Mouse (Mus musculus): ENCODE data around the gene Capn15. TPM values are rescaled to one million over a fixed set of nuclear protein-coding genes. Genes with fewer than 3 reads are reported as not detected.

Gene Capn15
- polyA plus RNA-seq, 1 experiment, result 75.2 TPM

- Histone ChIP-seq H3K27ac (ENCODE audit: insufficient read depth, low read depth, low read length) (no peak overlapping the region), H3K4me1 (ENCODE audit: control insufficient read depth, insufficient read depth, insufficient read length, low read length) (peaks cover 9% of the 10 kb centered on the region; the same call in 1 of the 2 replicates), H3K4me3 (ENCODE audit: low read depth, low read length) (no peak overlapping the region), H3K36me3 (ENCODE audit: control insufficient read depth, insufficient read depth, low read length) (peaks cover 19% of the 10 kb centered on the region), H3K27me3 (ENCODE audit: control insufficient read depth, insufficient read depth, low read length) (no peaks in the 10 kb centered on the region)
- WGBS, result 90% methylated on average over 11 of the region's 11 CpGs
- TF ChIP-seq POLR2A (IDR thresholded peaks at IDR 0.05; ENCODE audit: low read depth, low read length), result no peak
- no peak for TF ChIP-seq CTCF (IDR thresholded peaks at IDR 0.05; ENCODE audit: extremely low read depth, insufficient read length, insufficient replicate concordance, low read depth, low read length)
Measured at GRCm38 (mm10) chr17:25998425-25998824, 12.8 kb upstream of the Capn15 start.

GRCm38 (mm10) chr17:25993489-25993888, 7.9 kb upstream of the Capn15 start:
- peaks cover 4% of the 10 kb centered on the region; the same call in 1 of the 2 replicates for H3K4me1 ChIP-seq (ENCODE audit: control insufficient read depth, insufficient read depth, insufficient read length, low read length)
- H3K36me3 ChIP-seq (ENCODE audit: control insufficient read depth, insufficient read depth, low read length), result peaks cover 51% of the 10 kb centered on the region
- WGBS, result 80% methylated on average over 3 of the region's 3 CpGs
- no peak overlapping the region for H3K27ac ChIP-seq (ENCODE audit: insufficient read depth, low read depth, low read length)
- no peak overlapping the region for H3K4me3 ChIP-seq (ENCODE audit: low read depth, low read length)
- no peak for TF ChIP-seq POLR2A (IDR thresholded peaks at IDR 0.05; ENCODE audit: low read depth, low read length)
- no peak for TF ChIP-seq CTCF (IDR thresholded peaks at IDR 0.05; ENCODE audit: extremely low read depth, insufficient read length, insufficient replicate concordance, low read depth, low read length)
- H3K27me3 ChIP-seq (ENCODE audit: control insufficient read depth, insufficient read depth, low read length), result no peaks in the 10 kb centered on the region

GRCm38 (mm10) chr17:25992274-25992673, 6.7 kb upstream of the Capn15 start:
- 91% methylated on average over 4 of the region's 4 CpGs for WGBS
- TF ChIP-seq CTCF (IDR thresholded peaks at IDR 0.05; ENCODE audit: extremely low read depth, insufficient read length, insufficient replicate concordance, low read depth, low read length) (no peak), POLR2A (IDR thresholded peaks at IDR 0.05; ENCODE audit: low read depth, low read length) (no peak)
- Histone ChIP-seq H3K4me1 (ENCODE audit: control insufficient read depth, insufficient read depth, insufficient read length, low read length) (no peaks in the 10 kb centered on the region), H3K27ac (ENCODE audit: insufficient read depth, low read depth, low read length) (no peak overlapping the region), H3K27me3 (ENCODE audit: control insufficient read depth, insufficient read depth, low read length) (no peaks in the 10 kb centered on the region), H3K36me3 (ENCODE audit: control insufficient read depth, insufficient read depth, low read length) (peaks cover 51% of the 10 kb centered on the region), H3K4me3 (ENCODE audit: low read depth, low read length) (no peak overlapping the region)

- Histone ChIP-seq H3K4me1 (ENCODE audit: control insufficient read depth, insufficient read depth, insufficient read length, low read length) (no peaks in the 10 kb centered on the region), H3K36me3 (ENCODE audit: control insufficient read depth, insufficient read depth, low read length) (peaks cover 40% of the 10 kb centered on the region), H3K27me3 (ENCODE audit: control insufficient read depth, insufficient read depth, low read length) (no peaks in the 10 kb centered on the region), H3K27ac (ENCODE audit: insufficient read depth, low read depth, low read length) (no peak overlapping the region), H3K4me3 (ENCODE audit: low read depth, low read length) (no peak overlapping the region)
- TF ChIP-seq CTCF (IDR thresholded peaks at IDR 0.05; ENCODE audit: extremely low read depth, insufficient read length, insufficient replicate concordance, low read depth, low read length), result no peak
- no peak for TF ChIP-seq POLR2A (IDR thresholded peaks at IDR 0.05; ENCODE audit: low read depth, low read length)
- 68% methylated on average over 5 of the region's 5 CpGs for WGBS
Measured at GRCm38 (mm10) chr17:25990331-25990730, 4.7 kb upstream of the Capn15 start.

GRCm38 (mm10) chr17:25984556-25985305, 865 bp downstream of the Capn15 start:
- no peak for TF ChIP-seq CTCF (IDR thresholded peaks at IDR 0.05; ENCODE audit: extremely low read depth, insufficient read length, insufficient replicate concordance, low read depth, low read length)
- TF ChIP-seq POLR2A (IDR thresholded peaks at IDR 0.05; ENCODE audit: low read depth, low read length), result no peak
- Histone ChIP-seq H3K4me1 (ENCODE audit: control insufficient read depth, insufficient read depth, insufficient read length, low read length) (peaks cover 37% of the 10 kb centered on the region), H3K4me3 (ENCODE audit: low read depth, low read length) (peak overlapping the region; percentile 82), H3K27ac (ENCODE audit: insufficient read depth, low read depth, low read length) (peak overlapping the region; percentile 74), H3K27me3 (ENCODE audit: control insufficient read depth, insufficient read depth, low read length) (no peaks in the 10 kb centered on the region), H3K36me3 (ENCODE audit: control insufficient read depth, insufficient read depth, low read length) (peaks cover 3% of the 10 kb centered on the region)
- 5% methylated on average over 17 of the region's 17 CpGs for WGBS

GRCm38 (mm10) chr17:25984066-25984465, 1.5 kb downstream of the Capn15 start:
- Histone ChIP-seq H3K27me3 (ENCODE audit: control insufficient read depth, insufficient read depth, low read length) (no peaks in the 10 kb centered on the region), H3K4me3 (ENCODE audit: low read depth, low read length) (no peak overlapping the region), H3K36me3 (ENCODE audit: control insufficient read depth, insufficient read depth, low read length) (no peaks in the 10 kb centered on the region), H3K27ac (ENCODE audit: insufficient read depth, low read depth, low read length) (peak overlapping the region; percentile 74; the same call in 1 of the 2 replicates), H3K4me1 (ENCODE audit: control insufficient read depth, insufficient read depth, insufficient read length, low read length) (peaks cover 42% of the 10 kb centered on the region)
- 100% methylated on average over 1 of the region's 1 CpGs for WGBS
- TF ChIP-seq POLR2A (IDR thresholded peaks at IDR 0.05; ENCODE audit: low read depth, low read length) (no peak), CTCF (IDR thresholded peaks at IDR 0.05; ENCODE audit: extremely low read depth, insufficient read length, insufficient replicate concordance, low read depth, low read length) (no peak)

GRCm38 (mm10) chr17:25982913-25983312, 2.7 kb downstream of the Capn15 start:
- Histone ChIP-seq H3K4me3 (ENCODE audit: low read depth, low read length) (no peak overlapping the region), H3K36me3 (ENCODE audit: control insufficient read depth, insufficient read depth, low read length) (no peaks in the 10 kb centered on the region), H3K4me1 (ENCODE audit: control insufficient read depth, insufficient read depth, insufficient read length, low read length) (peaks cover 43% of the 10 kb centered on the region), H3K27me3 (ENCODE audit: control insufficient read depth, insufficient read depth, low read length) (no peaks in the 10 kb centered on the region), H3K27ac (ENCODE audit: insufficient read depth, low read depth, low read length) (no peak overlapping the region)
- WGBS, result 78% methylated on average over 3 of the region's 3 CpGs
- TF ChIP-seq POLR2A (IDR thresholded peaks at IDR 0.05; ENCODE audit: low read depth, low read length) (no peak), CTCF (IDR thresholded peaks at IDR 0.05; ENCODE audit: extremely low read depth, insufficient read length, insufficient replicate concordance, low read depth, low read length) (no peak)

All from small intestine, adult 2 months (tissue).